Mouse (Mus musculus) CH12.LX (cell line): ENCODE data around the gene Il6st. TPM values are rescaled to one million over a fixed set of nuclear protein-coding genes. Genes with fewer than 3 reads are reported as not detected.

ENCODE experiments used
- DNase-seq: peaks from one replicate; pipeline ENCODE4 v3.0.0-alpha.2; 2013; ENCODE audit errors: extremely low read depth
- H3K27ac ChIP-seq: 2 replicates; pipeline ENCODE4 v1.5.1; 2012; ENCODE audit warnings: low read depth, mild to moderate bottlenecking, control low read depth, moderate library complexity; ENCODE audit not compliant: insufficient read depth
- H3K27me3 ChIP-seq: replicated peaks from 2 replicates; pipeline ENCODE3; 2012; ENCODE audit warnings: inconsistent platforms
- H3K36me3 ChIP-seq, 2 experiments: replicated peaks in 1 of 2; 2 replicates each; pipeline versions ENCODE3 to v1.6.1; 2012; ENCODE audit warnings: inconsistent platforms in 1 of 2, low read length in 1 of 2, mild to moderate bottlenecking in 1 of 2, mixed read lengths in 1 of 2, moderate library complexity in 1 of 2; ENCODE audit not compliant: control insufficient read depth in 1 of 2, insufficient read depth in 1 of 2
- H3K4me1 ChIP-seq, 2 experiments: 2 replicates each; pipeline ENCODE4 v1.6.1; 2012; ENCODE audit warnings: inconsistent platforms in 1 of 2, moderate library complexity in 1 of 2; ENCODE audit not compliant: insufficient read depth in 2 of 2, control insufficient read depth in 1 of 2
- H3K4me2 ChIP-seq: 2 replicates; pipeline ENCODE4 v1.6.1; 2012; ENCODE audit warnings: low read depth, mild to moderate bottlenecking, control low read depth; ENCODE audit not compliant: poor library complexity, insufficient read depth, severe bottlenecking
- H3K4me3 ChIP-seq, 3 experiments: fragments of 150-350 bp in 1 of 3; sonication (generic) in 1 of 3; replicated peaks in 1 of 3; 2 replicates each; pipeline versions ENCODE3 to v1.5.1; 2011 to 2012; ENCODE audit warnings: low read depth in 2 of 3, low read length in 2 of 3, mild to moderate bottlenecking in 2 of 3, moderate library complexity in 2 of 3, control low read depth in 1 of 3, improper control_type of control experiment in 1 of 3, inconsistent platforms in 1 of 3, mixed read lengths in 1 of 3; ENCODE audit not compliant: poor library complexity in 1 of 3
- H3K79me2 ChIP-seq: replicated peaks from 2 replicates; pipeline ENCODE4 v1.6.1; 2012; ENCODE audit warnings: mild to moderate bottlenecking, moderate library complexity; ENCODE audit not compliant: control insufficient read depth, poor library complexity, insufficient read depth, severe bottlenecking; ENCODE audit errors: extremely low read depth
- H3K9ac ChIP-seq: 2 replicates; pipeline ENCODE4 v1.6.1; 2012; ENCODE audit warnings: low read depth, mild to moderate bottlenecking, control low read depth, moderate library complexity; ENCODE audit not compliant: insufficient read depth
- H3K9me3 ChIP-seq: replicated peaks from 2 replicates; pipeline ENCODE3; 2012; ENCODE audit warnings: low read length, inconsistent platforms, mixed read lengths
- BHLHE40 ChIP-seq: IDR thresholded peaks from 2 replicates; pipeline ENCODE4 v1.6.1; 2011; ENCODE audit warnings: mild to moderate bottlenecking, low read depth, low read length, improper control_type of control experiment
- CHD2 ChIP-seq: IDR thresholded peaks from 2 replicates; pipeline ENCODE4 v1.6.1; 2011; ENCODE audit warnings: low read length, improper control_type of control experiment
- E2F4 ChIP-seq: IDR thresholded peaks from 2 replicates; pipeline ENCODE4 v1.6.1; 2011; ENCODE audit warnings: low read depth, low read length, improper control_type of control experiment; ENCODE audit not compliant: insufficient replicate concordance
- EP300 ChIP-seq: IDR thresholded peaks from 2 replicates; pipeline ENCODE4 v1.6.1; 2011; ENCODE audit warnings: low read length, improper control_type of control experiment
- ETS1 ChIP-seq: conservative IDR thresholded peaks from 2 replicates; pipeline ENCODE4 v1.6.1; 2012; ENCODE audit warnings: low read depth, mild to moderate bottlenecking, inconsistent platforms, low read length, improper control_type of control experiment, moderate library complexity
- IRF4 ChIP-seq: IDR thresholded peaks from 2 replicates; pipeline ENCODE4 v1.6.1; 2014; ENCODE audit warnings: low read depth, mild to moderate bottlenecking, inconsistent platforms, low read length, improper control_type of control experiment
- JUND ChIP-seq: conservative IDR thresholded peaks from 2 replicates; pipeline ENCODE4 v1.6.1; 2011; ENCODE audit warnings: low read depth, low read length, improper control_type of control experiment
- KAT2A ChIP-seq: IDR thresholded peaks from 2 replicates; pipeline ENCODE4 v1.6.1; 2012; ENCODE audit warnings: low read length, improper control_type of control experiment, inconsistent platforms; ENCODE audit not compliant: insufficient replicate concordance
- MAFK ChIP-seq: IDR thresholded peaks from 2 replicates; pipeline ENCODE4 v1.6.1; 2011; ENCODE audit warnings: low read length, improper control_type of control experiment; ENCODE audit not compliant: insufficient replicate concordance
- MAX ChIP-seq: IDR thresholded peaks from 2 replicates; pipeline ENCODE4 v1.6.1; 2011; ENCODE audit warnings: low read length, improper control_type of control experiment
- MAZ ChIP-seq: IDR thresholded peaks from 2 replicates; pipeline ENCODE4 v1.6.1; 2012; ENCODE audit warnings: low read depth, mild to moderate bottlenecking, inconsistent platforms, low read length, improper control_type of control experiment, moderate library complexity
- MEF2A ChIP-seq: IDR thresholded peaks from 2 replicates; pipeline ENCODE4 v1.6.1; 2014; ENCODE audit warnings: low read depth, mild to moderate bottlenecking, inconsistent platforms, low read length, improper control_type of control experiment, borderline replicate concordance
- MXI1 ChIP-seq: IDR thresholded peaks from 2 replicates; pipeline ENCODE4 v1.6.1; 2011; ENCODE audit warnings: mild to moderate bottlenecking, low read depth, low read length, improper control_type of control experiment
- NRF1 ChIP-seq: IDR thresholded peaks from 2 replicates; pipeline ENCODE4 v1.6.1; 2014; ENCODE audit warnings: low read depth, mild to moderate bottlenecking, inconsistent platforms, low read length, improper control_type of control experiment, moderate library complexity
- POLR2A ChIP-seq: IDR thresholded peaks from 2 replicates; pipeline ENCODE4 v1.6.1; 2011; ENCODE audit warnings: low read depth, mild to moderate bottlenecking, improper control_type of control experiment, low read length
- TBP ChIP-seq: conservative IDR thresholded peaks from 2 replicates; pipeline ENCODE4 v1.6.1; 2011; ENCODE audit warnings: low read depth, low read length, improper control_type of control experiment
- dilution Hi-C: fragments of 300-500 bp; cut with MboI; formaldehyde crosslinking; loops from 2 replicates; pipeline ENCODE4 v1.14.3; 2020; ENCODE audit warnings: low sequenced_read_pairs; ENCODE audit not compliant: extremely low pct_unique_long_range_greater_than_20kb, extremely low pct_ligation_motif_present
- in situ Hi-C: fragments of 300-500 bp; cut with MboI; formaldehyde crosslinking; loops from 3 replicates; pipeline ENCODE4 v1.14.3; 2019; ENCODE audit warnings: low sequenced_read_pairs, low pct_ligation_motif_present, low pct_unique_long_range_greater_than_20kb, mixed read lengths
- polyA plus RNA-seq: library from polyadenylated mRNA; unstranded; fragments of >175 nt; gene quantifications from 2 replicates; pipeline ENCODE4 v1.2.1, GENCODE M21; 2012; ENCODE audit warnings: low read depth; ENCODE audit not compliant: insufficient read length
- total RNA-seq, 2 experiments: library from RNA; depleted of rRNA; stranded (reverse); fragments of 300-350 nt in 1 of 2; fragments of >200 nt in 1 of 2; gene quantifications; 2 replicates each; pipeline ENCODE4 v1.2.3; 2012 to 2014

Il6st gene
- total and polyA plus RNA-seq, 3 experiments: 3.5 to 7.6 (median 5.7) TPM

- TF ChIP-seq E2F4 (no peak), TBP (no peak), JUND (peak; percentile 68)
Measured at GRCm38 (mm10) chr13:112438001-112438868, 25.6 kb upstream of the Il6st start (continued).

- peaks cover 17 to 57% of the 10 kb centered on the region in 2 experiments for H3K4me1 ChIP-seq
- TF ChIP-seq POLR2A: 0 out of 2 replicates have a peak, but pooled peaks have one; percentile 11
- TF ChIP-seq MAZ: 0 out of 2 replicates have a peak, but pooled peaks have one; percentile 25
- TF ChIP-seq MXI1: peak; percentile 6; the same call in 1 of the 2 replicates
- TF ChIP-seq E2F4: no peak
- TF ChIP-seq NRF1: no peak
- peak; percentile 54; the same call in 1 of the 2 replicates for TF ChIP-seq MAX
- no peak for TF ChIP-seq KAT2A
- TF ChIP-seq BHLHE40: peak; percentile 70; the same call in 1 of the 2 replicates
- TF ChIP-seq CHD2: peak; percentile 40; the same call in 1 of the 2 replicates
- no peak for TF ChIP-seq ETS1
- H3K27ac ChIP-seq: no peak overlapping the region; the same call in 1 of the 2 replicates
- dilution Hi-C loops (no loop called here), in situ Hi-C loops (loop anchor here (10.0 kb wide), 1 partner anchor 66 kb away; no protein-coding TSS in a partner anchor)
- no peak overlapping the region for H3K4me3 ChIP-seq
- no peaks in the 10 kb centered on the region for H3K36me3 ChIP-seq
- no peaks in the 10 kb centered on the region for H3K27me3 ChIP-seq
- H3K9ac ChIP-seq: peak overlapping the region; percentile 7; the same call in 1 of the 2 replicates
- H3K4me2 ChIP-seq: peak overlapping the region; percentile 65
- H3K9me3 ChIP-seq: peaks cover 5% of the 10 kb centered on the region
- no peak for DNase-seq
- H3K79me2 ChIP-seq: no peaks in the 10 kb centered on the region
Measured at GRCm38 (mm10) chr13:112439105-112439818, 24.6 kb upstream of the Il6st start.

- Histone ChIP-seq H3K4me2 (peak overlapping the region; percentile 65), H3K36me3 (no peaks in the 10 kb centered on the region), H3K4me3 (no peak overlapping the region), H3K79me2 (no peaks in the 10 kb centered on the region), H3K27me3 (no peaks in the 10 kb centered on the region), H3K9me3 (peaks cover 5% of the 10 kb centered on the region), H3K27ac (no peak overlapping the region), H3K9ac (no peak overlapping the region), H3K4me1 (peaks cover 17 to 54% of the 10 kb centered on the region in 2 experiments)
- dilution Hi-C loops: no loop called here
- in situ Hi-C loops: loop anchor here (10.0 kb wide), 1 partner anchor 65 kb away; no protein-coding TSS in a partner anchor
- peak; percentile 95 for DNase-seq
- TF ChIP-seq TBP (peak; percentile 61; the same call in 1 of the 2 replicates), IRF4 (peak; percentile 40; the same call in 1 of the 2 replicates), EP300 (0 out of 2 replicates have a peak, but pooled peaks have one; percentile 37), KAT2A (no peak), ETS1 (peak; percentile 34; the same call in 1 of the 2 replicates), POLR2A (peak; percentile 46), MAFK (no peak), MAZ (peak; percentile 30; the same call in 1 of the 2 replicates), MEF2A (peak; percentile 65; the same call in 1 of the 2 replicates)
Measured at GRCm38 (mm10) chr13:112439917-112440361, 23.9 kb upstream of the Il6st start.
